Mouse (Mus musculus) B cell, adult 62 days (primary cell): ENCODE measurements around the gene Bhmt. TPM values are rescaled to one million over a fixed set of nuclear protein-coding genes. Genes with fewer than 3 reads are reported as not detected.

Experiments
- total RNA-seq: library from RNA; stranded (reverse); gene quantifications from 4 replicates; pipeline ENCODE4 v1.2.4, GENCODE M21; 2023

The Bhmt gene
- 0.45 to 0.75 TPM (median 0.62 TPM) in 4 replicates for total RNA-seq

DNA sequence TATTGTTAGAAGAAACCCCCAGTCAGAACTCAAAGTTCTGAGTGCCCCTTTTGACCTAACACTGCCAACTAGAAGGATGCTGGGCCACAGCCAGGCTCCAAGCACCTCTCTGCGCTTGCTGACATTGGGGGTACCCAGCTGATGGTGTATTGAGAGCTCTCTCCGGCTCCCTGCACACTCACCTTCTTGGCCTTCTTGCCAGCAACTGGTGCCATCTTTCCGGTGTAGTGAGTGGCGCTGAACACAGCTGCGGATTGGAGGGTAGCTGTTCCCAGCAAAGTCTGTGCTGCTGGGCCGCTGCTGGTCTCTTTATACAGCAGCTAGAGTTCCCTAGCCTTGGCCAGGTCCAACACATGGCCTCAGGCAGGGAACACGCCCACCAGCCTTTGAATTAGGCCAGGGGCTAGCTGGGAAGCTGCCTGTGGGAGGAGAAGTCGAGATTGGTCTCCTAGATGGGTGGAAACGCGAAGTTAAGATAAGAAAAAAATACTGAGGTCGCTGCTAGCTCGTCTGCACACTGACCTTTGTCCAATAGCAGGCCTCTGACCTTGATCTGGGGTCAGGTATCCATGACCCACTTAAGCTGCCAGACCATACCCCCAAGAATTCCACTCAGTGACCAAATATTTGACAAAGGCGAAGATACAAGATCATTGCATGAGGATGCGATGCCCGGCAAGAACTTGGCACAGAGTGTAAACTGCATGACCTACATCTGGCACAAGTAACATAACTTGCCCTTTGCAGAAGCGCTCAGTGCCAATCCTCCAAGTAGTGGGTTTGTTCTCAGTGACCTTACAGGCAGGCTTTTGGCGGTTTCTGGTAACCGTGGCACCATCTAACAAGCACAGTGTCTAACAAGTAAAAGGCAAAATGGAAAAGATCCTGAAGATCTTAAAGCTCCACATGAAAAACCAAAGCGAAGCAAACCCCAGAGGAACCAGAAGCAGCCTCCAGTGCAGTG lies at the start of gene Bhmt:
Bhmt (minus strand) TSS at position 680 of the 964 bp plus-strand sequence.

DNA sequence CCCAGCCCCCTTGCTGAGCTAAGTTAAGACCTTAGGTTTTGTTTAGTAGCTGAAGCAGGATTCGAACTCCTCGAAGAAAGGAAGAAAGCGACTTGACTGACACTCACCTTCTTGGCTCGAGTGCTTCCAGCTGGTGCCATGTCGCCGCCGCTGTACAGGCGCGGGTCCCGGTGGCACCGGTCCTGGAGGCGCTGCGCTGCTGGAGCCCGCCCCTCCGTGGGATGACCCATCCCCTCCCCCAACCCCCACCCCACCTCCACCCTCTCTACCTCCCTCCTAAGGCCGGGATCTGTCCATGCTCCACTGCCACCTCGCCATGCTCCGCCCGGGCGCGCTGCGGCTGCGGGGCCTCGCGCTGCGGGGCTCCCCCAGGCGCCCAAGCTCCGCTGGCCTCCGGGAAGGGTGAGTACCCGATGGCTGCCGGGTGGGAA lies 36.4 kb upstream of the Bhmt start, which contains the start of the genes Bhmt2 and Dmgdh:
Bhmt2 (minus strand) TSS at position 172 of the 431 bp plus-strand sequence.
Dmgdh (plus strand) TSS at position 303 of the 431 bp plus-strand sequence.

Other genes with a start within 250 kb of the Bhmt start
- gene Jmy, start 138.2 kb downstream of the Bhmt start, total RNA-seq: 66.0 to 78.3 TPM (median 68.8 TPM) in 4 replicates
- gene Bhmt2, start 36.3 kb upstream of the Bhmt start, total RNA-seq: not detected in 4 replicates
- not detected in 4 replicates for gene Dmgdh, start 36.5 kb upstream of the Bhmt start, total RNA-seq
- 9.4 to 10.5 TPM (median 10.0 TPM) in 4 replicates for gene Arsb, start 133.7 kb upstream of the Bhmt start, total RNA-seq